Mouse (Mus musculus) embryonic facial prominence, embryonic 11.5 days (tissue): ENCODE measurements around the gene Gm49322. TPM values are rescaled to one million over a fixed set of nuclear protein-coding genes. Genes with fewer than 3 reads are reported as not detected.

Source experiments
- ATAC-seq: fragments of 200-750 bp; cut with Nextera tagmentation; replicated peaks from 2 replicates; pipeline ENCODE4 v1.8.0; 2017; ENCODE audit warnings: low read depth; ENCODE audit not compliant: insufficient number of reproducible peaks, low FRiP score, low TSS enrichment
- DNase-seq: peaks from one replicate; pipeline ENCODE4 v3.0.0-alpha.2; 2015; ENCODE audit warnings: low spot score
- H3K27ac ChIP-seq: fragments of 300-500 bp; sonication (generic); replicated peaks from 2 replicates; pipeline ENCODE4 v1.5.1; 2014; ENCODE audit warnings: mild to moderate bottlenecking, low read depth, low read length, control low read depth
- H3K27me3 ChIP-seq: fragments of 300-500 bp; sonication (generic); 2 replicates; pipeline ENCODE4 v1.6.1; 2014; ENCODE audit warnings: mild to moderate bottlenecking, low read length, moderate library complexity, mixed read lengths; ENCODE audit not compliant: control insufficient read depth, insufficient read depth
- H3K36me3 ChIP-seq: fragments of 300-500 bp; sonication (generic); replicated peaks from 2 replicates; pipeline ENCODE4 v1.6.1; 2014; ENCODE audit warnings: low read depth, mild to moderate bottlenecking, low read length, moderate library complexity, mixed read lengths; ENCODE audit not compliant: control insufficient read depth, insufficient read depth
- H3K4me1 ChIP-seq: fragments of 300-500 bp; sonication (generic); 2 replicates; pipeline ENCODE4 v1.6.1; 2014; ENCODE audit warnings: low read length, mixed read lengths; ENCODE audit not compliant: control insufficient read depth, insufficient read depth
- H3K4me2 ChIP-seq: fragments of 300-500 bp; sonication (generic); 2 replicates; pipeline ENCODE4 v1.6.1; 2014; ENCODE audit warnings: low read depth, mild to moderate bottlenecking, control low read depth, low read length, moderate library complexity
- H3K4me3 ChIP-seq: fragments of 300-500 bp; sonication (generic); 2 replicates; pipeline ENCODE4 v1.5.1; 2014; ENCODE audit warnings: low read depth, low read length, control low read depth
- H3K9ac ChIP-seq: fragments of 300-500 bp; sonication (generic); replicated peaks from 2 replicates; pipeline ENCODE4 v1.6.1; 2014; ENCODE audit warnings: mild to moderate bottlenecking, control low read depth, low read length
- H3K9me3 ChIP-seq: fragments of 300-500 bp; sonication (generic); replicated peaks from 2 replicates; pipeline ENCODE4 v1.6.1; 2016; ENCODE audit warnings: mild to moderate bottlenecking, low read length, inconsistent platforms, mixed read lengths; ENCODE audit not compliant: control insufficient read depth
- WGBS: fragments of 180-500 bp; shearing (Covaris S2); extraction: QIAGEN DNeasy Blood & Tissue Kit; methylation state at CpG from one replicate; pipeline ENCODE4 v1.1.7; 2014; 5-methylcytosine and 5-hydroxymethylcytosine counted together
- polyA plus RNA-seq: library from polyadenylated mRNA; unstranded; fragments of >200 nt; fragmentation: Nextera tagmentation; extraction: Ambion mirVana; gene quantifications from 2 replicates; pipeline ENCODE4 v1.2.1, GENCODE M21; 2014

The Gm49322 gene
- polyA plus RNA-seq, 1 experiment from 2014 or later: 1.4 TPM

GRCm38 (mm10) chr10:80653156-80653720 is 47.4 kb downstream of the Gm49322 start:
- Histone ChIP-seq H3K9ac (no peak overlapping the region), H3K9me3 (no peaks in the 10 kb centered on the region), H3K4me3 (no peak overlapping the region), H3K4me2 (no peak overlapping the region), H3K27ac (no peak overlapping the region), H3K27me3 (no peaks in the 10 kb centered on the region), H3K36me3 (no peaks in the 10 kb centered on the region; the same call in 1 of the 2 replicates), H3K4me1 (peaks cover 2% of the 10 kb centered on the region; the same call in 1 of the 2 replicates)
- DNase-seq: no peak
- ATAC-seq: no peak
- WGBS: 90% methylated on average over 6 of the region's 6 CpGs

DNA sequence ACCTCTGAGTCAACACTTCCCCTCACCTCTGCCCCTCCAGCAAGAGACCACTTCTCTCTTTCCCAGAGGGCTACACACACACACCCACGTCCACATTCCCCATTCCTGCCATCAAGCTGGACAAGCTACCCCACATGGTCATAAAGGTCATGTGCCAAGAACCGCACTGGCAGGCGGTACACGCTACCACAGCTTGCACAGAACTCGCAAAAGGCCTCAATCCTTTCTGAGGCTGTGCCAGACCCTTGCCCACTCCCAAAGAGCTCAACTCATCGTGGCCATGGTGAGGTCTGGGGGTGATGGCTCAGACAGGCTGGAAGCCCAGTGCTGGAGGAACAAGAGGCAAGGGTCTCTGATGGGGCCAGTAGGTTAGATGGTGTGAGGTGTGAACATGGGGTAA is 49.0 kb downstream of the Gm49322 start:
- DNase-seq (no peak), ATAC-seq (no peak)
- 87% methylated on average over 6 of the region's 6 CpGs for WGBS
- Histone ChIP-seq H3K9me3 (no peaks in the 10 kb centered on the region), H3K27me3 (no peaks in the 10 kb centered on the region), H3K27ac (no peak overlapping the region), H3K4me3 (no peak overlapping the region), H3K4me1 (peaks cover 2% of the 10 kb centered on the region; the same call in 1 of the 2 replicates), H3K9ac (no peak overlapping the region), H3K36me3 (no peaks in the 10 kb centered on the region), H3K4me2 (peak overlapping the region; percentile 88; the same call in 1 of the 2 replicates)

GRCm38 (mm10) chr10:80655406-80656129 is 49.7 kb downstream of the Gm49322 start:
- DNase-seq: no peak
- Histone ChIP-seq H3K27ac (peak overlapping the region; percentile 65), H3K9ac (peak overlapping the region; percentile 96), H3K36me3 (no peaks in the 10 kb centered on the region), H3K9me3 (no peaks in the 10 kb centered on the region), H3K4me2 (peak overlapping the region; percentile 88), H3K4me1 (peaks cover 2% of the 10 kb centered on the region; the same call in 1 of the 2 replicates), H3K27me3 (no peaks in the 10 kb centered on the region), H3K4me3 (peak overlapping the region; percentile 93)
- WGBS: 8% methylated on average over 12 of the region's 12 CpGs
- ATAC-seq: peak; percentile 50

GRCm38 (mm10) chr10:80656130-80656862 is 50.5 kb downstream of the Gm49322 start:
- H3K36me3 ChIP-seq: no peaks in the 10 kb centered on the region
- peak overlapping the region; percentile 88 for H3K4me2 ChIP-seq
- under 1% methylated on average over 70 of the region's 72 CpGs for WGBS
- no peaks in the 10 kb centered on the region for H3K9me3 ChIP-seq
- peak overlapping the region; percentile 93 for H3K4me3 ChIP-seq
- DNase-seq (peak; percentile 100), ATAC-seq (peak; percentile 63)
- H3K27ac ChIP-seq: peak overlapping the region; percentile 83
- H3K9ac ChIP-seq: peak overlapping the region; percentile 96
- H3K27me3 ChIP-seq: no peaks in the 10 kb centered on the region
- peaks cover 2% of the 10 kb centered on the region; the same call in 1 of the 2 replicates for H3K4me1 ChIP-seq

GRCm38 (mm10) chr10:80656863-80657623 is 51.2 kb downstream of the Gm49322 start, which contains the start of gene Btbd2:
Gene Btbd2, minus strand, starts transcription at chr10:80657071.
- ATAC-seq: no peak; the same call in 1 of the 2 replicates
- Histone ChIP-seq H3K4me1 (peaks cover 2% of the 10 kb centered on the region; the same call in 1 of the 2 replicates), H3K9ac (peak within 1 kb of the TSS; percentile 96), H3K4me2 (peak within 1 kb of the TSS; percentile 88), H3K27me3 (no peaks in the 10 kb centered on the region), H3K9me3 (no peaks in the 10 kb centered on the region), H3K27ac (peak within 1 kb of the TSS; percentile 83), H3K36me3 (no peaks in the 10 kb centered on the region), H3K4me3 (peak within 1 kb of the TSS; percentile 93)
- 16% methylated on average over 15 of the region's 15 CpGs for WGBS
- DNase-seq: no peak

DNA sequence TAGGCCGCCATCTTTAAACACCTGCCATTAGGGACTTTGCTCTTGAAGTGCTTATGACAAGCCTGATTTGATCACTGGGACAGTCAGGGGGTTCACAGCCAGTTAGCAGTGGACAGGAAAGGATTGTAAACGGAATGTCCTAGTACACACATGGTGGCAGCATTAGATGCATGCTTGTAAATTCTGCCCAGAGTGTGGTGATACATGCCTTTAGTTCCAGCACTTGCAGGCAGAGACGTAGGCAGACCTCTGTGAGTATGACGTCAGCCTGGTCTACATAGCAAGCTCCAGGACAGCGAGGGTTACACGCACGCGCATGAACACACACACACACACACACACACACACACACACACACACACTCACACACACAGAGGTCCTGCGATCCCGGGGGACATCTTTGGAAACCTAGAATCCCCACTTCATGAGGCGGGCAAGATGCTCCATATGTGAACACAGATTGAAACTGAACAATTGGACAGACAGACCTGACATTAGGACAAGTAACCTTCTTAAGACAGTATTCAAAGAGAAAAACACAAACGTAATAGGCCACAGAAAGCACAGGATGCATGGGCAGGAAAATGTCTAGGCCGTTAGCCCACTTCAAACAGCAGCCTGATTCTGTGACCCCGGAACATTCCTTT is 52.5 kb downstream of the Gm49322 start:
- 89% methylated on average over 14 of the region's 14 CpGs for WGBS
- Histone ChIP-seq H3K36me3 (no peaks in the 10 kb centered on the region), H3K9me3 (no peaks in the 10 kb centered on the region), H3K4me3 (no peak overlapping the region), H3K9ac (no peak overlapping the region), H3K27me3 (no peaks in the 10 kb centered on the region), H3K4me1 (peaks cover 2% of the 10 kb centered on the region; the same call in 1 of the 2 replicates), H3K27ac (no peak overlapping the region), H3K4me2 (no peak overlapping the region)
- ATAC-seq (no peak), DNase-seq (no peak)

DNA sequence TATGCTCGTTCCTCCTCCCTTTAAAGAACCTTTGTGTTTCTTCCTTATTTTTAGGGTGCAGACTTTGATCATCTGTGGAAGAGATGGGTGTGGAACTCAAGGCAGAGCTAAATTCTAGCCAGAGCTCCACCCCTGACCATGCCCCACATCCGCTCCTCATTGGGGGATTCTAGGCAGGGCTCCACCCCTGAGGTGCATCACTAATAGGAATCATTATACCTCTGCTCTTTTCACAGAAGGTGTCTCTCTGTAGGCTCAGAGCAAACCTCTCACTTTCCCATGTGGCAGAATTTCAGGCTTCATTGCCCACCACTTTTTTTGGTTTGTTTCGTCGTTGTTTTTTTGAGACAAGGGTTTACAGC is 53.0 kb downstream of the Gm49322 start:
- H3K27ac ChIP-seq: no peak overlapping the region
- H3K9ac ChIP-seq: no peak overlapping the region
- no peaks in the 10 kb centered on the region for H3K27me3 ChIP-seq
- no peaks in the 10 kb centered on the region for H3K9me3 ChIP-seq
- WGBS: 75% methylated on average over 4 of the region's 4 CpGs
- H3K4me3 ChIP-seq: no peak overlapping the region
- ATAC-seq (no peak), DNase-seq (no peak)
- no peak overlapping the region for H3K4me2 ChIP-seq
- no peaks in the 10 kb centered on the region for H3K36me3 ChIP-seq
- H3K4me1 ChIP-seq: peaks cover 2% of the 10 kb centered on the region; the same call in 1 of the 2 replicates
